Mouse (Mus musculus) left cerebral cortex, postnatal 25 days (tissue): ENCODE results near the gene Stn1. TPM values are rescaled to one million over a fixed set of nuclear protein-coding genes. Genes with fewer than 3 reads are reported as not detected.

Experiments used
- DNase-seq, 2 experiments: peaks; one replicate each; pipeline ENCODE4 v3.0.0; 2022; ENCODE audit warnings: low spot score in 2 of 2, mixed read lengths in 1 of 2
- intact Hi-C: fragments of 180-260 bp; cut with DNase I; formaldehyde crosslinking; loops from one replicate; pipeline ENCODE4 v1.15.1; 2025
- total RNA-seq, 2 experiments: library from RNA; stranded (reverse); gene quantifications; 2 replicates each; pipeline ENCODE4 v1.2.3; 2021

Gene Stn1
- total RNA-seq, 2 experiments from 2014 or later, result 29.4 to 31.9 TPM

DNA sequence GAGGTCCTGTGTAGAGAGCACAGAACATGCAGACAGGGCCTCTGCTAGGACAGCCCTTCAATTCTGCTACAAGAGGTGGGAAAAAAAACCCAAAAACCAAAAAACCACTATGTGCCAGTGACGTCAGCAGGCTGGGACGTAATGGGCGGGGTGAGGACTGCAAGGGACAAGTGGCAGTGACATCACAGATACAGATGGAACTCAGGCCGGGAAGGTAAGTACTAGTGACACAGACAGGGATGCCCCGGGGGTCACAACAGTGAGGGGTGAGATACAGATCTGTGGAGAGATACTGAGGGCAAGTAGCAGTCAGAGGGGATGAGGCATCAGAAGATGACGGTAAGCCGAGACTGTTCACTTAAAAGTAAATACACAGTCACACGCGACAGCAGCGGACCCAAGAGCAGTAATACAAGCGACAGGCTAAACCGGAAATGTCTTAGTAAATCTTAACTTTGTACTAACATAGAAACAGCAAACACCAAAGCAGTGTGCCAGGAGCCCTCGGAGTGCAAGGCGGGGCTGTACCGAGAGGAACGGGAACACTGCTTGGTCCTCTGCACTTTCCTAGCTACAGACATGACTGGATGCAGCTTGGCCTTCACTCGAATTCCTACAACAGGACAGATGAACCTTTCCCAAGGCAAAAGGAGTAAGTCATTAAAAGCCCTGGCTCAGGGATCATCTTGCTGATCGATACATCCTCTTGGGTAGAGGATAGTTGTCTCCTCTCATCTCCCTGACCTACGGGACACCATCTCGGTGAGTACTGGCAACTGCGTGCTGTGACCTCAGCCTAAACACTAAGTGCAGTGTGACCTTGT lies 24.3 kb downstream of the Stn1 start:
- no peak for DNase-seq
- intact Hi-C loops, result no loop called here

DNA sequence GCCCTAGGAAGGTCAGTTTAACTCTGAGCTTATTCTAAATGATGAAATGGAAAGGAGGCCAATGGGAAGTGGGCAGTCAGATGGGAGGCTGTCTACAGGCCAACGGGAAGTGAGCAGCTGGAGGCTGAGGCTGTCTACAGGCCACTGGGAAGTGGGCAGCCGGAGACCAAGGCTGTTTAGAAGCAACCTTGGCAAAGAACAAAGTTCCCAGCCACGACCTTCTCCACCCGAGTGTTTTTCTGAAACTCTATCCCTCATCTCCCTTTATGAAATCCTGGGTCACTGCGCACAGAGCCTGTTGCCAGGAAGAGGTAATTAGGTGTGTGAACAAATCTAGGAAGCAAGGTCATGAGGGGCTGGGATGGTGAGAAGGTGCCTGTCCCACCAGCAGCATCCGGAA lies 25.3 kb downstream of the Stn1 start:
- intact Hi-C loops, result no loop called here
- DNase-seq, result no peak

DNA sequence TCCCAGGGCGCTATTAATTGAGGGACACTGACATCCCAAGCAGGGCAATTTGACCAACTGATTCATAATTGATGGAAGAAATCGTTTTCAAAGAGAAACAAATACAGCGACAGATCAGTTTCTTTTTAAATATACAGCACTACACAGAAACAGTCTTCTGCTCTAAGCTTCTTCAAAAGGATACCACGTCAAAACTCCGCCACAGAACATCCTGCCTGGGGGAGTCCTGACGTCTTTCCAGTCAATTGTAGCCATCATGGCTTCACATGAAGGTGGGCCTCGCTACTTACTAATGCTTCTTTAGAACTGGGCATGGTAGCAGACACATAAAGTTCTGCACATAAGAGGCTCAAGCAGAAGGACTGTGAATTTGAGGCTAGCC lies 26.0 kb downstream of the Stn1 start:
- intact Hi-C loops, result no loop called here
- no peak for DNase-seq

DNA sequence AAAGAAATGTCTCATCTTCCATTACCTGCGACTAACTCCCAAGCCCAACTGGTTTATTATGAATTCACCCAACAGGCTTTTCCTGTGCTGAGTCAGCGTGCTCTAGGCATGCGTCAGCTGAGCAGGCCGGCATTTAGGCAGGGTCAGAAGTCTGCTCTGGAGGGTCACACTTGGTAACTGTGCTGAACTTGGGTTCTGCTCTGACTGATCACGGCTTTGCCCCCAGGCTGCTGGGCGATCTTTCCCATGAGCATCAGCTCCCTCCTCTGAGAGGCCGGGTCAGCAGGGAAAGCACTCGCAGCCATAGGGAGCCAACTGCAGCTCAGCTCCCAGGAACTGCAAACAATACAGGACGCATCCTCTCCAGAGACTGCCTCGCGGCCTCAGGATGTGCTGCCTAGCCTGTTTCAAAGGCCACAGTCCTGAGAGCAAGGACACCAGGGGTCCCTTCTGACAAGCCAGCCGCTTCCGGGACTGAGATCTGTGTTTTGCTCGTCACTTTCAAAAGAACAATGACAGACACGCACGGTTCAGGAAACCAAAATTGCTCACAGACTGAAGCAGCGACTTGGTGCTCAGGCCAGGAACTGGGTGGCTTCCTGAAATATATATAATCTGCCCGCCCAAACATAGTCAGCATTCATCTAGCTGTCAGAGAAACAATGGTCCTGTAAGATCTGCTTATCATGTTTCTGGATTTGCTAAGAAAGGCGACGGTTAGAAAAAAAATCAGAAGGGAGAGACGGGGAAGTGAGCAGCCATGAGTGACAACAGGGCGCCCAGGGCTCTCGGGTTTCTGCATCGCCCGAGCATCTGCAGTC lies 26.6 kb downstream of the Stn1 start:
- intact Hi-C loops, result no loop called here
- DNase-seq, result peak in 1 of 2 experiments; percentile 30

DNA sequence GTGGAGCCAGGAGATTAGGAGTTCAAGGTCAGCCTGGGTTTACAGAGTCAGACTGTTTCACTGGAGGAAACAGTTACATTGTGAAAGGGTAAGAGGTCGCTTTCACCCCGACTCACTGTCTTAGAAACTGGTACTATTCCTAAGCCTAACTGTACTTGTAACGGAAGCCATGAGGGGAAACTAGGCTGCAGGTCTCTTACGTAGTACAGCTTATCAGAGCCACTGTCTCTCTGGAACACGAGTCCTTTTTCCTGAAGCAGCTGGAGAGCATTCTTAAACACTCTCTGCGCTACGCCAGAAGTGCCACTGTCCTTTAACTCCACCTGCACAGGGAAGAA lies 27.2 kb downstream of the Stn1 start:
- DNase-seq, result no peak
- intact Hi-C loops, result no loop called here

DNA sequence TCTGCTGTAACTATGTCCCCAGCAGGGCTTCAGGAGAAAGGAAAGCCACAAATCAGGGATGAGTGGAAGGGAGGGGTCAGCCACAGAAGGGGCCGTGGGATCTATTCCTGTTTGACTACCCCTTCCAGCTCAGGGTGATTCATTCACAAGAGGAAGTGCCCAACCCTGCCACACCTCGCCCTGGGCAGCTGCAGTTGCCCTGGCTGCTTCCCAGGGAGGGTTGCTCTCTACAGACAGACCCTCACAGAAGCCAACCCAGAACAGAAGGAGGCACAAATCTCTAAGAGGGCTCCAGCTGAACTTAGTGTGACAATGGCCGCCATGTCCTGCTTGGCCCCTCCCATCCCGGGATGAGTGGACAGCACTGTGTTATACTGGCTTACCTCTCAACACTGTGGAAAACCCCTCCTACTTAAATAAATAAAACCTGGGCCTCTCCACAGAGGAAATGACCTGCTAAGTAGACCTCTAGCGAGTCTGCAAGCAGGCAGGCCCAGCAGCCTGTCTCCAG lies 28.5 kb downstream of the Stn1 start:
- intact Hi-C loops, result loop anchor here (5.0 to 10.0 kb wide), 3 partner anchors 118 to 426 kb away; partner anchors contain the start of gene Cfap58
- no peak for DNase-seq

DNA sequence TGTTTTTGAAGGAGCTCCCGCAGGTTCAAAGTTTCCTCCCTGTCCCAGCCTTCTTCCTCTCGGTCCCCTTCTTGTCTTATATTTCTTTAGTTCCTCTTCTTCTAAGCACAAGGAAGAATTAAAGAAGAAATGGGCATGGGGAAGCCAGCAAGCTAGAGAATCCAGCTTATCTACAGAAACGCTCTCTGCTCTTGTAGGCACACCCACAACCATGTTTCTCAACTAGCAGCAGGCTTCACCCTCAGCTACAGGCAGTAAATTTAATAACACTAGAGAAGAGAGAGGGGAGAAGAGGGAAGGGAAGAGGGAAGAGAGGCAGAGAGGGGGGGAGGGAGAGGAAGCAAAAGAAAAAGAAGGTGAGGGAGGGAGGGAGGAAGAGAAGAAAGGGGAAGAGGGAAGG lies 29.1 kb downstream of the Stn1 start:
- no peak for DNase-seq
- intact Hi-C loops, result loop anchor here (5.0 to 10.0 kb wide), 3 partner anchors 119 to 427 kb away; partner anchors contain the start of gene Cfap58

DNA sequence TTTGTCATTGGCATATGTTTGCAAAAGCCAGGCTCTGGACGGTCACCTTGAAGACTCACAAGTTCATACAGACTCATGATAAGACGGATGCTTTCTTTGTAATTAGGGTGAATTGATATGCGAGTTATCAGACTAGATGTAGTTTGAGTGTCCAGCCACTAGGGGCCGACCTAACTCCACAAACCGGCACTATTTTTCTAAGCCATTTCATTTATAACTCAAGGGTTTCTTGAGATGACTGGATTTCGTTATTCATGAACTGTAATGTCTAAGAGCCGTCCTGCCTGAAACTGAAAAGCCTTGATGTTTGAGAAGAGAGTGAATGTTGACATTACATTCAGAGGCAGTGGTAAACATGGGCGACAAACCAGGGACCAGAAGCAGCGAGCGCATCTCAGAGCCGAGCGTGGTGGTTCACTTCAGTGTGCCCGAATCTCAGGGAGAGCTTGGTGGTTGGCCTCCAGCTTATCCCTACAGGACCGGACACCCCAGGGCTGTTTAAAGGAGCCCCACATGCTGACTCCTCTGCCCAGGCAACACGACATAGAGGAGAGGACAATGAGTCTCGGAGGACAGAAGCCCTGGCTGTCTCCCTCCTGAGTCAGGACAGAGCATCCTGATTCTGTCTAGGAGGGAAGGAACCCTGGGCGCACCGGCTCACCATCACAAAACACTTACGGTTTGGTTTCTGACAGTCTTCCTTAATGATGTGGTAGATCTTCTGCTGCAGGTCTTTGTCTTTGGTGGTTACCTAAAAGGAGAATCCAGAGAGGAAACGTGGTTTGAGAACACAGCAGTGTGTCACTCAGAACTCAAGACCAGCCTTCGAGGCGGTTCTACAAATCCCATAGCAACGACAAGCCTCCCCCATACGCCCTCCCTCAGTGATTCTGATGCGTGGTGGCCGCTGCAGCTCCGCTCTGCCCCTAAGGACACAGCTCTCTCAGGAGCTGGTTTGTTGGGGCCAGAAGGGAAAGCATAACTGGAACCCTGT lies 29.9 kb downstream of the Stn1 start:
- intact Hi-C loops, result loop anchor here (2.0 to 10.0 kb wide), 6 partner anchors 71 to 427 kb away; partner anchors contain the start of genes Cfap58, Sfr1 and Slk
- peak; percentile 74 to 82 for DNase-seq

DNA sequence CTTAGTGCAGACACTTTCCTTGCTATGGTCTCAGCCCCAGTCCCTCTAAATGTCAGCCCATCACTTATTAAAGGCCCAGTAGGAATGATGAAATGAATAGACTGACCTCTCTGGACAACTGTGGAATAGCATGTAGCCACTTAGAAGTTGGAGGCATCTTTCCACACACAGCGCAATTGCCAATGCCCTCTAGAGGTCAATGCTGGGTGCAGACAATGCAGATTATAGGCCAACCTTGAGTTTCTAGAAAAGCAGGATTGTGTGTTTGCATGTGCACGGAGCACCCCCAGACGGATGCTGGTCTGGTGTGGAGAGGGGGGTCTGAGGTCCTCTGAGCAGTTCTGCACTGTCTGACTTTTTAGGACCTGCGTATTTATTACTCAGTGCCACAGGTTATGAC lies 33.7 kb downstream of the Stn1 start:
- DNase-seq, result no peak
- intact Hi-C loops, result loop anchor here (10.0 kb wide), 1 partner anchor 431 kb away; the partner anchor contains the start of gene Cfap58

DNA sequence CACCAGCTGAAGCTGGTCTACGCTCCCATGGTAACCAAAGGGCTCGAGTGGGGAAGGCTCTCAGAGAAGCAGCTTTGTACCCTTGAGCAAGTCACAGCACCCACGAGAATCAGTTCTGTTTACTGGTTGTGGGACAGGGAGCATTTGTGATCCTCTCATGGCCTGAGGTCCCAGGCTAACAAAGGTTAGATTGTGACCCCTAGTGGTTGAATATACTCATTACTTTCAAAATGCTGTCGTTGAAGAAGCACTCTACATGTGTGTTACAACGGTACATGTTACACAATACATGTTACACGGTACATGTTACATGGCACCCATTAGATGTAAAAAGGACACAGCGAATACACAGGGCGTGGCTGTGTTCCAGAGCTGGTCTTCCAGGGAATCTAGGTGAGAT lies 34.7 kb downstream of the Stn1 start:
- intact Hi-C loops, result loop anchor here (1.0 to 10.0 kb wide), 2 partner anchors 145 to 432 kb away; partner anchors contain the start of gene Cfap58
- no peak for DNase-seq

DNA sequence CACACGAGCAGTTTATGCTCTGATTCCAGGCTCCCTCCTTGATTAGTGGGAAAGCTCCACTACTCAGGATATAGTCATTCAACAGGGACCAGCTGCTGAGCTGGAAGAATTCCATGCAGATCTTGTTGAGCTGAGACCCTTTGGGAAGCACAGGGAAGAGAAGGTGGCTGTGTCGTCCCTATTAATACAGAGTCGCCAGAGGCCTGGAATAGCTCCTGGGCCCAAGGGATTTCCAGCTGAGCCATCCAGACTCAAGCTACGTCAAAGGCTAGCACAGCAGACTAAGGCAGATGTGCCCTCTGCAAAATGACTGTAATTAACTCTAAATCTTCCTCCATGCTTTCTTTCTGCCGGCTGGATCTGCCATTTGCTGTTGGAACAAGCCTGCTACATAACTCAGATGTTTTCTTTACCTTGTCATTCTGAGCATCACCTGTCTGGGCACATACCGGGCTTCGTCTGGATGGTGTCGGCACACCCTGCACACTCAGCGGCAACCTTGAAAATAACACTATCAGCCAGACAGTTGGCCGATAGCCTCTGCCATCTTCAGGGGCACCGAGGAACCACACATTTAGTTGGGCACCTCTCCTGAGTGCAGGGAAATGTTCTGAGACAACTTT lies 36.8 kb downstream of the Stn1 start:
- intact Hi-C loops, result loop anchor here (10.0 kb wide), 1 partner anchor 434 kb away; the partner anchor contains the start of gene Cfap58
- no peak for DNase-seq

DNA sequence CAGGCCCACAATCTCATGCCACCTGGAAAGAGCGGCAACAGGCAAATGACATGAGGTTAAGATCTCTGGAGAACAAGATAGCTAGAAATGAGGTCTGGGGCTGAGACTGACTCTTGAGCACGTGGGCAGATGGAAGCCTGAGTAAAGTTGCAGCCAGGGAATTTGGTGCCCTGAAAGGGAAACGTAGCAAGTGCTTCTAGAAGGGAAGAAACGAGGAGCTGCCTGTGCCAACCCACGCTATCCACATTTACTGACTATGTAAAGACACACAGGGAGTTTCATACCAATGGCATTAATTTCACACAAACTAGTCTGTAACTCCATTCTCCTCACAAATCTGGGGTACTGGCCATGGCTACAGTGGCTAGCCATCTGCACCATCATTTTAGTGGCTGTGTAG lies 37.5 kb downstream of the Stn1 start:
- intact Hi-C loops, result loop anchor here (10.0 kb wide), 1 partner anchor 435 kb away; the partner anchor contains the start of gene Cfap58
- DNase-seq, result peak in 1 of 2 experiments; percentile 39

DNA sequence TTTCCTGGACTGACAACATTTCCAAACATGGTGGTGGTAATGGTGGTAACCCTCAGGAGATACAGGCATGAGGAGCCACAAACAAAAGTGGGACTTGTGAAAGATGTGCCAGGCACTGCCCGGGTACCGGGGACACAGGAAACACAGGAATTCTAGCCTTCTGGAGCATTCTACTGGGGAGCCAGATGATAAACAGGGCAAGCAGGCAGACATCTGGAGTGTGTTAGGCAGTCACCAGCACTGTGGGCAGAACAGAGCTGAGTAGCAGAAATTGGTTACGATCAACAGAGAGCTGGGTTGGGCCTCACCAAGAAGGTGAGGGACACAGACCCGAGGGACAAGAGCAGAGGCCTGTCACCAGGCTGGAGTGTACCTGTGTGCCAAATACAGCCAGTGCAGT lies 38.4 kb downstream of the Stn1 start:
- intact Hi-C loops, result no loop called here
- no peak for DNase-seq

DNA sequence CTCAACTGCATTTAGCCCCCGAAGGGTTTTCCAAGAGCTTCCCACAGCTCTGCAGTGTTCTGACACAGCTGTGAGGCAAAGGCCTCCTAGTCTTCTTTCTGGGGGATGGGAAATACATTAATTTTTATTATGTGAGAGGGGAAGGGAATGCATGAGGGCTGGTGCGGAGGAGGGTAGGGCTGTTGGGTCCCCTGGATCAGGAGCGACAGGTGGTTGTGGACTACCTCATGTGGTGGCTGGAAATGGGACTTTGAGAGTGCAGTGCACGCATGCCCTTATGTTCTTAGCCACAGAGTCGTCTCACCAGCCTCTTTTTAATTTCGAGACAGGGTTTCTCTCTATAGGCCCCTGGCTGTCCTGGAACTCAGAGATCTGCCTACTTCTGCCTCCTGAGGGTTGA lies 39.6 kb downstream of the Stn1 start:
- DNase-seq, result no peak
- intact Hi-C loops, result no loop called here

DNA sequence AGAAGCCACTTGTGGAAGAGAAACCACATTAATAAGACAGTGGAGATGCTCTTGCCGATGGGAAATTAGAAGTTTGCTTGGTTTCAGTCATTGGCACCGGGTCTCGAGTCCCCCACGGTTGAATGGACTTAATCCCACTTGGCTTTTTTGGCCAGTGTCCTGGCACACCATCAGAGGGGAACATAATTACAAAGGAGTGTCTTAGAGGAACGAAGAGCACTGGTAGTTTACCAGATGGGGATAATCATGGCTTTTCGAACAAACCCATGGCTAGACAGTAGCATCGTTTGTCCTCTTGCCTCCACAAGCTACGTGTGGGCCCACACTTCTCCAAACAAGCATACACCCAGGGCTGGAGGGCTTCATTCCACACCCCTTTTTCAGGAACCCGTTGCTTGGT lies 40.0 kb downstream of the Stn1 start:
- intact Hi-C loops, result no loop called here
- DNase-seq, result no peak

DNA sequence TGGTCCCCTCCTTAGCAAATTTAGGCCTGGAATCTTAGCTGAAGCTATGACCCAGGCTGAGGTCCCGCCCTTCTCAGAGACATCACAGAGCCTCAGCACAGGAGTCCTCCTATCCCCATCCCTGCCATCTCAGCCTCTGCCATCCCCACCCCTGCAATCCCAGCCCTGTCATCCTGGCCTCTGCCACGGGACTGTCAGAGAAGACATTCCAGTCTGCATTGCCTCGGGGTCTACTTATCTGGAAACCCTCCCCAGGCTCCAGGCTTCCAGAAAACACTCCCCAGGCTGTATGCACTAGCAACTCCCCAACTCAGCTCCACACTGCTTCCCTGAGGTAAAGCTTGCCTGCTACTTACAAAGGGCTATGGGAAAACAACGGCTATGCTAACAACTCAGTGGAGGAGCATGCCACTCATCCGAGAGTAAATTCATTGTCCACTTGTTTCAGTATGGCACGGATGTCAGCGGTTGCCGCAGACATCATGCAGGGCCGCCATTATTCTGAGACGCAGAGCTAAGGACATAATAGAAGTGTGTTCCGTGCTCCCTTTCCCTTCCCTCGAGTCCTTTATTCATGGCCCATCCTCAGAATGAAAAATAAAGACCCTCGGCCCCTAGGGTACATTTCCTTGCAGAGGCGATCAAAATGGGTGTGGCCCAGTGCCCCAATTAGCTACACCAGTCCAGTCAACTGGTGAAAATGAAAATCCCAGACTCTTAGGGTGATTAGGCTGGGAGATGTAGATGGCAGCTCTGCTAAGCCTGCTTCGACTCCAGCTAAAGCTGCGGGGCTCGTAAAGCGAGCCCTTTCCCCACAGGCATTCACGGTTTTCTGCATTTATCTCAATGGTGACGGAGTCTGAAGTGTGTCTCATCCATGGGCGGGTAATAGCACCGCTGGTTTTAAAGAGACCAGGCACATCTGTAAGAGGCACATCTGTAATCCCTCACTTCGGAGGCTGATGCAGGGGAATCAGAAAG lies 44.0 kb downstream of the Stn1 start:
- intact Hi-C loops, result no loop called here
- DNase-seq, result no peak

DNA sequence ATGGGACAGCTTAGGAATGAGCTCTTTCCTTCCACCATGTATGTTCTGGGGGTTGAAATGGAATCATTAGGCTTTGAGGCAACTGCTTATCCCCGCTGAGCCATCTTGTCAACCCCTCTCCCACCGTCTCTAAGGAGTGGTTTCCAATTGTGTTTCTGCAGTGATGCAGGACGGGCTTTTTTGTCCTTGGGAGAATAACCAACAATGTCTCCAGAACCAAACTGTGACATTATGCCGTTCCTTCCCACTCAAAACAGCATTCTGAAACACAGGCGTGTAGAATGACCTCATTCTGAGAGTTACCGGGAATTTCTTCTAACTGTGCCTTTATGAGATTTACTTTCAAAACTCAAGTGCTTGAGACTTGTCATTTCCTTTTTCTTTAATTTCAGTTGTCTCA lies 44.9 kb downstream of the Stn1 start:
- intact Hi-C loops, result no loop called here
- DNase-seq, result no peak

DNA sequence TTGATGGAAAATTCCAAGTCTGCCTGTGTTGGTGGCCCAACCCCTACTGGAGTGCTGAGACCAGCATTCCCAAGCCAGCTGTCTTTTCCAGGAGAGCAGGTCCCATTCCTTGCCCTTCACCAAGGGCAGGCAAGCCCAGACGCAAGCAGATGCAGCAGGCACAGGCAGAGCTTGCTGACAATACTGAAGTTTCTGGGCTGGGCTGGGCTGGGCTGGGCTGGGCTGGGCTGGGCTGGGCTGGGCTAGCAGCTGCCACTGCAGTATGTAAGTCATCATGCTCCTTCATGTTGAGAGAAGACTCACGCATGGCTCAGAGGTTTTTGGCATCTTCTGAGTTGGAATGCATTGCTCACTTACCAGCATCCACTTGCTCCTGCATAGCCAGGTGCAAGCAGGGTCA lies 45.5 kb downstream of the Stn1 start:
- intact Hi-C loops, result no loop called here
- DNase-seq, result no peak
